Mouse (Mus musculus) kidney, adult 2 months (tissue): Measurements from ENCODE around the gene Olfr68. TPM values are rescaled to one million over a fixed set of nuclear protein-coding genes. Genes with fewer than 3 reads are reported as not detected.

Experiments
- DNase-seq: peaks from one replicate; pipeline ENCODE4 v3.0.0; 2021
- H3K27ac ChIP-seq: fragments of 200-500 bp; 2 replicates; pipeline ENCODE4 v1.5.1; 2012; ENCODE audit warnings: low read depth, low read length, control low read depth, inconsistent platforms; ENCODE audit not compliant: insufficient read depth
- H3K27me3 ChIP-seq: fragments of 200-500 bp; replicated peaks from 2 replicates; pipeline ENCODE4 v1.6.1; 2012; ENCODE audit warnings: mild to moderate bottlenecking, moderate library complexity, low read length, inconsistent platforms; ENCODE audit not compliant: control insufficient read depth, insufficient read depth
- H3K36me3 ChIP-seq: fragments of 200-500 bp; 2 replicates; pipeline ENCODE4 v1.6.1; 2012; ENCODE audit warnings: mild to moderate bottlenecking, moderate library complexity, low read length, inconsistent platforms; ENCODE audit not compliant: control insufficient read depth, insufficient read depth
- H3K4me1 ChIP-seq: fragments of 200-500 bp; 2 replicates; pipeline ENCODE4 v1.6.1; 2011; ENCODE audit warnings: low read length; ENCODE audit not compliant: control insufficient read depth, insufficient read depth
- H3K4me3 ChIP-seq: fragments of 200-500 bp; 2 replicates; pipeline ENCODE4 v1.5.1; 2011; ENCODE audit warnings: mild to moderate bottlenecking, low read depth, low read length, control low read depth; ENCODE audit not compliant: insufficient read depth
- CTCF ChIP-seq: fragments of 200-500 bp; conservative IDR thresholded peaks from 2 replicates; pipeline ENCODE4 v1.5.1; 2011; ENCODE audit warnings: low read depth, mild to moderate bottlenecking, control low read depth, low read length, moderate library complexity, mixed read lengths; ENCODE audit not compliant: insufficient read depth, insufficient read length
- POLR2A ChIP-seq: fragments of 200-500 bp; IDR thresholded peaks from one replicate; pipeline ENCODE4 v1.6.1; 2011; ENCODE audit warnings: low read depth, low read length, control low read depth
- WGBS: fragments of 180-500 bp; shearing (Covaris S2); methylation state at CpG from one replicate; pipeline ENCODE4 v1.1.7; 2018; 5-methylcytosine and 5-hydroxymethylcytosine counted together
- polyA plus RNA-seq: library from polyadenylated mRNA; depleted of rRNA; stranded (reverse); fragments of >200 nt; gene quantifications from 2 replicates; pipeline ENCODE4 v1.2.3, GENCODE M21; 2012; rRNA removed

Gene Olfr68
- polyA plus RNA-seq, 1 experiment, result not detected

DNA sequence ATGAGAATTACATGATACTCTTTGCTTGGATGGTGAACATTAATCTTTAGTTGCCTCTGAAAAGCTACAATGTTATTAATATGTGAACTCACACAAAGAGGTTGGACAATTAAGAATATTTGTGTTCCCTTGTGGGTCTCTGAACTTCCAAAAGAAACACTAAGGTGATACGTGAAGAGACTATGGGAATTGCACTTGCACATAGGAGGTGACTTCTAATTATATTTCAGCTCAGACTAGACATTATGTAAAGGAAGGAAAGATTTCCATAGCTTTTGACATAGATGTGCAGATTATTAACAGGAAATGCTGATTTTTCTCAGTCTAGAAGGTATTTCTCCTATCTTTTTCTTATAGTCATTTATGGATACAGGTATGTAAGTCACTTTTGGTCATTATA, 49.4 kb downstream of the Olfr68 start, which contains the start of gene Olfr628:
TSS of gene Olfr628 (plus strand) at position 301 of the 400 bp plus-strand sequence.
- no peaks in the 10 kb centered on the region for H3K27me3 ChIP-seq
- DNase-seq, result no peak
- H3K4me1 ChIP-seq, result no peaks in the 10 kb centered on the region
- no peak within 1 kb of the TSS for H3K4me3 ChIP-seq
- TF ChIP-seq CTCF (no peak), POLR2A (no peak)
- 89% methylated on average over 1 of the region's 1 CpGs for WGBS
- H3K36me3 ChIP-seq, result no peaks in the 10 kb centered on the region
- H3K27ac ChIP-seq, result no peak within 1 kb of the TSS

Other genes starting within 250 kb of the Olfr68 start
- gene Olfr612, start 237.0 kb downstream of the Olfr68 start, polyA plus RNA-seq, result not detected in 2 replicates
- gene Olfr613, start 231.6 kb downstream of the Olfr68 start, polyA plus RNA-seq, result not detected in 2 replicates
- gene Olfr615, start 223.6 kb downstream of the Olfr68 start, polyA plus RNA-seq, result not detected in 2 replicates
- gene Olfr616, start 210.6 kb downstream of the Olfr68 start, polyA plus RNA-seq, result not detected in 2 replicates
- not detected in 2 replicates for gene Olfr617, start 206.6 kb downstream of the Olfr68 start, polyA plus RNA-seq
- not detected in 2 replicates for gene Olfr618, start 189.6 kb downstream of the Olfr68 start, polyA plus RNA-seq
- not detected in 2 replicates for gene Olfr619, start 179.1 kb downstream of the Olfr68 start, polyA plus RNA-seq
- not detected in 2 replicates for gene Olfr620, start 167.2 kb downstream of the Olfr68 start, polyA plus RNA-seq
- gene Olfr622, start 137.0 kb downstream of the Olfr68 start, polyA plus RNA-seq, result not detected in 2 replicates
- not detected in 2 replicates for gene Olfr623, start 116.0 kb downstream of the Olfr68 start, polyA plus RNA-seq
- gene Olfr624, start 108.5 kb downstream of the Olfr68 start, polyA plus RNA-seq, result not detected in 2 replicates
- gene Olfr625-ps1, start 97.0 kb downstream of the Olfr68 start, polyA plus RNA-seq, result not detected in 2 replicates
- not detected in 2 replicates for gene Olfr243, start 65.0 kb downstream of the Olfr68 start, polyA plus RNA-seq
- gene Olfr628, start 49.3 kb downstream of the Olfr68 start, polyA plus RNA-seq, result not detected in 2 replicates
- gene Olfr629, start 34.8 kb downstream of the Olfr68 start, polyA plus RNA-seq, result not detected in 2 replicates
- not detected in 2 replicates for gene Olfr630, start 22.4 kb downstream of the Olfr68 start, polyA plus RNA-seq
- gene Olfr69, start 8.1 kb downstream of the Olfr68 start, polyA plus RNA-seq, result not detected in 2 replicates
- not detected in 2 replicates for gene Olfr67, start 12.1 kb upstream of the Olfr68 start, polyA plus RNA-seq
- gene Hbb-bt, start 34.3 kb upstream of the Olfr68 start, polyA plus RNA-seq, result 323 and 441 TPM in 2 replicates
- gene Hbb-bs, start 48.4 kb upstream of the Olfr68 start, polyA plus RNA-seq, result 3,704 and 5,002 TPM in 2 replicates
- gene Hbb-bh2, start 60.8 kb upstream of the Olfr68 start, polyA plus RNA-seq, result not detected in 2 replicates
- not detected in 2 replicates for gene Hbb-bh1, start 63.5 kb upstream of the Olfr68 start, polyA plus RNA-seq
- not detected in 2 replicates for gene Hbb-y, start 73.5 kb upstream of the Olfr68 start, polyA plus RNA-seq
- gene Olfr66, start 106.6 kb upstream of the Olfr68 start, polyA plus RNA-seq, result not detected in 2 replicates
- gene Olfr64, start 114.8 kb upstream of the Olfr68 start, polyA plus RNA-seq, result not detected in 2 replicates
- gene Olfr65, start 123.8 kb upstream of the Olfr68 start, polyA plus RNA-seq, result not detected in 2 replicates
- not detected in 2 replicates for gene Olfr631, start 149.1 kb upstream of the Olfr68 start, polyA plus RNA-seq
- not detected in 2 replicates for gene Olfr632, start 154.6 kb upstream of the Olfr68 start, polyA plus RNA-seq
- not detected in 2 replicates for gene Olfr633, start 164.7 kb upstream of the Olfr68 start, polyA plus RNA-seq
- not detected in 2 replicates for gene Olfr635, start 191.5 kb upstream of the Olfr68 start, polyA plus RNA-seq
- gene Olfr638, start 219.0 kb upstream of the Olfr68 start, polyA plus RNA-seq, result not detected in 2 replicates
- not detected in 2 replicates for gene Olfr639, start 237.6 kb upstream of the Olfr68 start, polyA plus RNA-seq
- gene Olfr640, start 245.9 kb upstream of the Olfr68 start, polyA plus RNA-seq, result not detected in 2 replicates